Mouse (Mus musculus) forebrain, embryonic 15.5 days (tissue): ENCODE results near the gene Mark2. TPM values are rescaled to one million over a fixed set of nuclear protein-coding genes. Genes with fewer than 3 reads are reported as not detected.

Experiments used
- ATAC-seq: fragments of 200-750 bp; cut with Nextera tagmentation; replicated peaks from 2 replicates; pipeline ENCODE4 v1.8.0; 2017; ENCODE audit warnings: mild to moderate bottlenecking, moderate TSS enrichment, moderate library complexity
- H3K27ac ChIP-seq: fragments of 300-500 bp; sonication (generic); replicated peaks from 2 replicates; pipeline ENCODE4 v1.5.1; 2015; ENCODE audit warnings: mild to moderate bottlenecking, inconsistent platforms
- H3K27me3 ChIP-seq: fragments of 300-500 bp; sonication (generic); 2 replicates; pipeline ENCODE4 v1.6.1; 2015; ENCODE audit warnings: inconsistent platforms
- H3K36me3 ChIP-seq: fragments of 300-500 bp; sonication (generic); 2 replicates; pipeline ENCODE4 v1.6.1; 2015; ENCODE audit warnings: mild to moderate bottlenecking, inconsistent platforms
- H3K4me1 ChIP-seq: fragments of 300-500 bp; sonication (generic); 2 replicates; pipeline ENCODE4 v1.6.1; 2015; ENCODE audit warnings: inconsistent platforms
- H3K4me2 ChIP-seq: fragments of 300-500 bp; sonication (generic); replicated peaks from 2 replicates; pipeline ENCODE4 v1.6.1; 2015; ENCODE audit warnings: mild to moderate bottlenecking, inconsistent platforms
- H3K4me3 ChIP-seq: fragments of 300-500 bp; sonication (generic); 2 replicates; pipeline ENCODE4 v1.5.1; 2015; ENCODE audit warnings: mild to moderate bottlenecking, inconsistent platforms
- H3K9ac ChIP-seq: fragments of 300-500 bp; sonication (generic); replicated peaks from 2 replicates; pipeline ENCODE4 v1.6.1; 2015; ENCODE audit warnings: mild to moderate bottlenecking, inconsistent platforms
- H3K9me3 ChIP-seq: fragments of 300-500 bp; sonication (generic); 2 replicates; pipeline ENCODE4 v1.6.1; 2016; ENCODE audit warnings: inconsistent platforms
- WGBS: fragments of 180-500 bp; shearing (Covaris S2); methylation state at CpG from one replicate; pipeline ENCODE4 v1.1.7; 2015; ENCODE audit warnings: mixed read lengths; 5-methylcytosine and 5-hydroxymethylcytosine counted together
- polyA plus RNA-seq: library from polyadenylated mRNA; unstranded; fragments of >200 nt; fragmentation: Nextera tagmentation; extraction: Ambion mirVana; gene quantifications from 2 replicates; pipeline ENCODE4 v1.2.1, GENCODE M21; 2015

Mark2 gene
- polyA plus RNA-seq, 1 experiment from 2014 or later, result 52.8 TPM

DNA sequence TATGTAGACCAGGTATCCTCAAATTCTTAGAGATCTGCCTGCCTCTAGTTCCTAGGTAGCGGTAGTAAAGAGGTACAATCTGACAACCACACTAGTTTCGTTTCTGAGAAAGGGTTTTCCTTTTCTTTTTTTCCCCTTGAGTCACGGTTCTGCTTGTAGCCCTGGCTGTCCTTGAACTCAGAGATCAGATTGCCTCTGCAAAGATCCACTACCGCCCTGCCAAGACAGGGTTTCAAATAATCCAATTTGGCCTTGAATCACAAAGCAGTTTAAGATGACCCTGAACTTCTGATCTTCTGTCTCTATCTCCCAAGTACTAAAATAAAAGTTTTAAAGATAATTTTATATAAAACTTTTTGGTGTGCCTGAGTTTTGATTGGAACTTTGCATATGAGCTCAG, 23.9 kb downstream of the Mark2 start:
- no peaks in the 10 kb centered on the region for H3K9me3 ChIP-seq
- ATAC-seq, result no peak
- WGBS, result 90% methylated on average over 4 of the region's 4 CpGs

DNA sequence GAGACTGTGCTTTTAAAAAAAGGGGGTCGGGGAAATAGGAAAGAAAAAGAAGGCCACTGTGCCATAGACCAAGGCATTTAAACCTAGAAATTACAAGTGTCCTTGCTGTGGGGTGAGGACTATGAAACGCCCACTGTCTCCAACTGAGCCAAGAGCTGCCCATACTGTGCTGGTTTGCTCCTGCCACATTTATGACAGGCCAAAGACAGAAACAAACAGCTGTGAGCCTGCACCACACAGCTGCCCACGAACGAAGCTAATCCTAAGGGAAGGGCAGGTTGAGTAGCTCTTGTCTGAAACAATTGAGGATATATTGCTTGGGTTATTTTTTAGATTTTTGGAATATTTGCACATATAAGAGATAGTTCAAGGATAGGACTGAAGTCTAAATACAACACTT, 24.8 kb downstream of the Mark2 start:
- H3K36me3 ChIP-seq, result no peaks in the 10 kb centered on the region
- ATAC-seq, result no peak
- no peak overlapping the region for H3K9ac ChIP-seq
- no peaks in the 10 kb centered on the region for H3K9me3 ChIP-seq
- H3K4me2 ChIP-seq, result no peak overlapping the region
- WGBS, result 85% methylated on average over 4 of the region's 4 CpGs
- no peak overlapping the region for H3K27ac ChIP-seq
- H3K27me3 ChIP-seq, result no peaks in the 10 kb centered on the region
- peaks cover 27% of the 10 kb centered on the region for H3K4me1 ChIP-seq
- H3K4me3 ChIP-seq, result no peak overlapping the region

More for the DNA sequence above, 23.9 kb downstream of the Mark2 start:
- Histone ChIP-seq H3K36me3 (no peaks in the 10 kb centered on the region), H3K27me3 (no peaks in the 10 kb centered on the region), H3K9ac (no peak overlapping the region), H3K4me2 (no peak overlapping the region), H3K27ac (no peak overlapping the region), H3K4me3 (no peak overlapping the region), H3K4me1 (peaks cover 23% of the 10 kb centered on the region)

DNA sequence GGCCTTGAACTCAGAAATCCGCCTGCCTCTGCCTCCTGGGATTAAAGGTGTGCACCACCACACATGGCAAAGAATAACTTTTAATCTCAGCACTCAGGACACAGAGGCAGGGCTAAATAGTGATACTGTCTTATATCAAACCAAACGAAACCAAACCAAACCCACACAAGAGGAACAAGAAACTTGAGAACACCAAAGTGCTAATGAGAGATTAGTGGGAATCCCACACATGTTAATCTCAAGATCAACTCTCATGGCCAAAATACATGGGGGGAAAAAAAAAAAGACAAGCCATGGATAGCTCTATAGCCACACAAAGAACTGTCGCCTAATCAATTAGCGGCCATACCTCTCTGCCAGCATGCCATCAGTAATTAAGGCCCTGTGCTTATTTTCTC, 26.1 kb downstream of the Mark2 start:
- 43% methylated on average over 4 of the region's 4 CpGs for WGBS
- Histone ChIP-seq H3K9ac (no peak overlapping the region), H3K9me3 (no peaks in the 10 kb centered on the region), H3K27me3 (no peaks in the 10 kb centered on the region), H3K36me3 (no peaks in the 10 kb centered on the region), H3K4me3 (no peak overlapping the region), H3K27ac (peak overlapping the region; percentile 57), H3K4me1 (peaks cover 38% of the 10 kb centered on the region), H3K4me2 (no peak overlapping the region)
- ATAC-seq, result no peak

DNA sequence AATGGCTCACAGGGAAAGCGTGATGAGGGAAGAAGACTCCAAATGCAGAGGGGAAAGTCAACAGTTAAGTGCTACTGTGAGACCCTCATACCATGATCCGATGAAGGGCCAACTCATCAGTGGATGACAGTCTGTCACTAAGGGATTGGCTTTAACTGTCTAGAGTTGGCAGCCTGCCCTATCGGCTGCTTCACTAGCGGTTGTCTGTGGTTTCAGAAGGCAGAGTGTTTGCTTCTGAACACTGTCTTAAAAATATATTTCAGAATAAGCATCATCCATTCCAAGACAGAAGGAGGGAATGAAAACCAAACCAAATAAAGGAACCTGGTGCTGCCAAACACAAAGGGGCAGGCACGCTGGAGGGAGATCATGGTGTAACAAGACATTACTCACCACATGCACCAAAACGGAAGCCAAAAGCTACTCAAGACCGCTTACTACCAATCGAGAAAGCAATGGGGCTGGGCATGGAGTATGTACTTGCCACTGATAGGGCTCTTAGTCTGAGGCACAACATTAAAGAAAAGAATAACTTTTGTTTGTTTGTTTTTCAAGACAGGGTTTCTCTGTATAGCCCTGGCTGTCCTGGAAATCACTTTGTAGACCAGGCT, 26.6 kb downstream of the Mark2 start:
- H3K4me2 ChIP-seq, result no peak overlapping the region
- WGBS, result 61% methylated on average over 8 of the region's 8 CpGs
- H3K27me3 ChIP-seq, result no peaks in the 10 kb centered on the region
- peaks cover 43% of the 10 kb centered on the region for H3K4me1 ChIP-seq
- ATAC-seq, result 0 out of 2 replicates have a peak, but pooled peaks have one; percentile 19
- H3K4me3 ChIP-seq, result no peak overlapping the region
- H3K36me3 ChIP-seq, result no peaks in the 10 kb centered on the region
- H3K27ac ChIP-seq, result peak overlapping the region; percentile 57; the same call in 1 of the 2 replicates
- no peak overlapping the region for H3K9ac ChIP-seq
- no peaks in the 10 kb centered on the region for H3K9me3 ChIP-seq

DNA sequence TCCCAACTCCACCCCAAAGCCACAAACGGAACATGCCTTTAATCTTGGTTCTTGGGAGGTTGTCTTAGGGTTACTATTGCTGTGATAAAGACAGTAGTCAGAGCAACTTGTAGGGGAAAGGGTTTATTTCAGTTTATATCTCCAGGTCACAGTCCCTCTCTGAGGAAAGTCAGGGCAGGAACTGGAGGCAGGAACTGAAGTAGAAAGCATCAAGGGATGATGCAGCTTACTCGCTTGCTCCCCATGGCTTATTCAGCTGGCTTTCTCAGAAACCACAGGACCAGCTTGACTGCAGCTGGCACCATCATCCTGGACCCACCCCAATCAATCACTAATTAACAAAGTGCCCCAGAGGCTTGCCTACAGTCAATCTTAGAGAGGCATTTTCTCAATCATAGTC, 28.0 kb downstream of the Mark2 start:
- ATAC-seq, result no peak
- peaks cover 54% of the 10 kb centered on the region for H3K4me1 ChIP-seq
- H3K9ac ChIP-seq, result no peak overlapping the region
- no peaks in the 10 kb centered on the region for H3K36me3 ChIP-seq
- H3K27ac ChIP-seq, result no peak overlapping the region
- no peak overlapping the region for H3K4me2 ChIP-seq
- no peak overlapping the region for H3K4me3 ChIP-seq
- no peaks in the 10 kb centered on the region for H3K27me3 ChIP-seq
- 83% methylated on average over 2 of the region's 2 CpGs for WGBS
- H3K9me3 ChIP-seq, result no peaks in the 10 kb centered on the region

DNA sequence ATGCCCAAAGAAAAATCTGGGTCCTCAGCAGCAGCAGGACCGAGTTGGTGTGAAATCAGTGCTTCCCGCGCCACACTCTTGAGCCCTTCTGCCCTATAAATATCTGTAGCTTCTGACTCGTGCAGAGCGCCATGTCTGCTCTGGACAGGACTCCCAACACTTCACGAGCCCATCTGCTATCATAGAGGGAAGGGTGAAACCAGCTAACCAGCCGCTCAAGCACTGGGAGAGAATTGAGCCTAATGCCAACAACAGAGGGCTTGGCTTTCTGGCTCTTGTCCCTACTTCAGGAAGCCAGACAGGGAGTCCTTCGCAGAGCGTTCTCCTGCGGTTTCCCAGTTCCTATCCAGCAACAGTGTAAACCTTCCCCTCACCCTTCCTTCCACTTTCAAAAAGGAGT, 30.4 kb downstream of the Mark2 start:
- Histone ChIP-seq H3K4me3 (no peak overlapping the region), H3K9ac (no peak overlapping the region), H3K36me3 (no peaks in the 10 kb centered on the region), H3K27ac (peak overlapping the region; percentile 41), H3K27me3 (no peaks in the 10 kb centered on the region), H3K4me1 (peaks cover 61% of the 10 kb centered on the region), H3K4me2 (no peak overlapping the region; the same call in 1 of the 2 replicates), H3K9me3 (no peaks in the 10 kb centered on the region)
- 38% methylated on average over 10 of the region's 10 CpGs for WGBS
- ATAC-seq, result no peak

DNA sequence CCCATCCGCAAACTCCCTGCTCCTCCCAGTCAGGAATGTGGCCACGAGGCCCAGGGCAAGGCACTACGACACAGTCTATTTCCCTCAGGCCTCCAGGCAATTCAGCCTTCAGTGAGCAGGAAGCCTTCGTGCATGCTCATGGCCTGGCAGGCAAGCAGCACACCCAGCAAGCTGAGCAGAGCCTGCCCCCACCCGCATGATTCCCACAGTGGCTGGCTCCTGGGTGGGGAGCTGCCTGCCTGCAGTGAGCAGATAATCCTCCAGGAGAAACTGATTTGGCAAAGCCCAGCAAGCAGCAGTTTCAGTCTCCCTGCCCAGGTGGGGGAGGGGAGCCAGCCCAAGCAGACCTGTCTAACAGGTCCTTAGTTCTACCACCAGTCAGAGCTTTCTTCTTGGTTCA, 31.0 kb downstream of the Mark2 start:
- H3K27ac ChIP-seq, result peak overlapping the region; percentile 41

DNA sequence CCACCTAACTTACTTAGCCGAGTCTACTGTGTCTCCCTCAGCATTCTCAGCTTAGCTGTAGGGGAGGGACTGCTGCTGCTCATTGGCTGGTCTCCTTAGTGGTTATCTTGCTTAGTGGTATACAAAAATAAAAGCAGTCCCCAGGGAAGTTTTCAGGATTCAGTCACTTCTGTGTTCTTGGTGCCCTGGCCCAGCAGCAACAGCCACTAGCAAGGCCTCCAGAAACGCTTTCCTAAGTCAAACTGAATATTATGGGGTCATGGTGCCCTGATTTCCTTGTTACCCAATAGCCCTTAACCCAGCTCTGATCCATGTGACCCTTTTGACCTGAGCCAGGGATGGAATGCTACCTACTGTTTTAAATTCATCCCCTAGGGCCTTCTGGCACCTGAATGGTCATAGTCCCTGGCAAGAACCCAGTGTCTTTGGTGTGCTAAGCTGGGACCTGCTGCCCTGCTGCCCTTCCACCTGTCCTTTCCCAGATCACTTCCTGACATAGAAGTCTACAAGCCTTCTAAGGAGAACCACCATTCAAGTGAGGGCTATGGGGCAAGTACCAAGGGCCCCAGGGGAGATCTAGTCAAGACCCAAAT, 31.8 kb downstream of the Mark2 start:
- Histone ChIP-seq H3K9ac (no peak overlapping the region), H3K9me3 (no peaks in the 10 kb centered on the region), H3K27ac (no peak overlapping the region), H3K27me3 (no peaks in the 10 kb centered on the region), H3K4me2 (no peak overlapping the region), H3K36me3 (no peaks in the 10 kb centered on the region), H3K4me3 (no peak overlapping the region), H3K4me1 (peaks cover 46% of the 10 kb centered on the region)
- no peak for ATAC-seq
- WGBS, result 85% methylated on average over 2 of the region's 2 CpGs

More for the DNA sequence above, 31.0 kb downstream of the Mark2 start:
- Histone ChIP-seq H3K9ac (no peak overlapping the region), H3K36me3 (no peaks in the 10 kb centered on the region), H3K4me2 (no peak overlapping the region), H3K4me3 (no peak overlapping the region), H3K9me3 (no peaks in the 10 kb centered on the region), H3K27me3 (no peaks in the 10 kb centered on the region), H3K4me1 (peaks cover 55% of the 10 kb centered on the region)
- 28% methylated on average over 5 of the region's 5 CpGs for whole genome bisulfite sequencing
- no peak for ATAC-seq

DNA sequence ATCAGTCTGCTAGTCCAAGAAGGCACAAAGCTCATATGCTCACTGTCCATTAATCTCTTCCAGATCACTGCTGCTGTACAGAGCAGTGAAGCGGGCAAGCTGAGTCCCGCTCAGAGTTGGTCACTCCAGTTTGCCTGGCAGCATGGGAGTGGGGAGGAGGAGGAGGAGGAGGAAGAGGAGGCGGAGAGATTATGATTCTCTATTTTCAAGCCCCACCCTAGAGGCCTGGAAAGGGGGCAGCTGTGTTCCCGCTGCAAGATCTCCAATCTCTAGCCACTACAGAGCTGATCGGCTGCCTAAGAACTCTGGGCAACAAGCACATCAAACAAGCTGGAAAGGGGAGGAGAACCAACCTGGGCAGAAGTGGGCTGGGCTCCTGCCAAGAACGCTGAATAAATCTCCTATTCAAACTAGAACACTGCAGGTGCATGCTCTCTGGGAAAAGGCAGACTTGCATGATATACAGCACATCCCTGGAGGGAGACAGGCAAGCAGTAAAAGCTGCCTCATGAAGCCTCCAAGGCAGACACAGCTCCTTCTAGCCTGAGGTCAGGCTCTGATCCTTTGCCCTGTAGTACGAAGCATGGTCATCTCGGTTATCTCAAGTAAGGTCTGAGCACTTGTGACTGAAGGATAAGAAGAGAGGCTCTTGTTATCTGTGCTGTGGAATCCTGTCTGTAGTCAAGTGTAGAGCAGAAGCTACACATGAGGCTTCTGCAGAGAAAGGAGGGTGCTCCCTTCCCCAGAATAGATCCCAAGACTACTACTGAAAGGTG, 33.5 kb downstream of the Mark2 start:
- WGBS, result 27% methylated on average over 8 of the region's 8 CpGs
- no peaks in the 10 kb centered on the region for H3K9me3 ChIP-seq
- H3K4me1 ChIP-seq, result peaks cover 42% of the 10 kb centered on the region
- H3K9ac ChIP-seq, result 0 out of 2 replicates have a peak overlapping the region, but pooled peaks have one; percentile 9
- peak overlapping the region; percentile 52 for H3K27ac ChIP-seq
- no peaks in the 10 kb centered on the region for H3K27me3 ChIP-seq
- peak; percentile 29; the same call in 1 of the 2 replicates for ATAC-seq
- no peaks in the 10 kb centered on the region for H3K36me3 ChIP-seq
- H3K4me3 ChIP-seq, result no peak overlapping the region
- H3K4me2 ChIP-seq, result no peak overlapping the region

DNA sequence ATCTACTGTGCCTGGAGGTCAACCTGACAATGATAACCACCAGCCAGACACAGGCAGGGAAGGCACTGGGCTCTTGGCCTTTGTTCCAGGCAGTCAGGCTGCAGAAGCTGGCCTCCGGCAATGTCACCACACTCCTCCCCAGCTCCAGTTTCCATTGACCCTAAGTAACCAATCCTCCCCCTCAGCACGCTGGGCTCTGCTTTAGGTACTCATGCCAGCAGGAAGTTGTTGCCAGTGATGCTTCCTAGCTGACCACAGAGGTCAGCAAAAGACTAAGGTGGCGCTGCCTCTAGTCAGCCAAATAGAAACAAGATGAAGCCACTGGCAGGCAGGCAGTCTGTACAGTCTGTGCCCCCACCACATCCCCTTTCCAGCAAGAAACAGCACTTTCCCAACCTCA, 34.7 kb downstream of the Mark2 start:
- no peak for ATAC-seq
- Histone ChIP-seq H3K4me1 (peaks cover 40% of the 10 kb centered on the region), H3K4me2 (no peak overlapping the region), H3K27ac (no peak overlapping the region), H3K27me3 (no peaks in the 10 kb centered on the region), H3K9ac (no peak overlapping the region), H3K9me3 (no peaks in the 10 kb centered on the region), H3K36me3 (no peaks in the 10 kb centered on the region), H3K4me3 (no peak overlapping the region)
- WGBS, result 69% methylated on average over 3 of the region's 3 CpGs

DNA sequence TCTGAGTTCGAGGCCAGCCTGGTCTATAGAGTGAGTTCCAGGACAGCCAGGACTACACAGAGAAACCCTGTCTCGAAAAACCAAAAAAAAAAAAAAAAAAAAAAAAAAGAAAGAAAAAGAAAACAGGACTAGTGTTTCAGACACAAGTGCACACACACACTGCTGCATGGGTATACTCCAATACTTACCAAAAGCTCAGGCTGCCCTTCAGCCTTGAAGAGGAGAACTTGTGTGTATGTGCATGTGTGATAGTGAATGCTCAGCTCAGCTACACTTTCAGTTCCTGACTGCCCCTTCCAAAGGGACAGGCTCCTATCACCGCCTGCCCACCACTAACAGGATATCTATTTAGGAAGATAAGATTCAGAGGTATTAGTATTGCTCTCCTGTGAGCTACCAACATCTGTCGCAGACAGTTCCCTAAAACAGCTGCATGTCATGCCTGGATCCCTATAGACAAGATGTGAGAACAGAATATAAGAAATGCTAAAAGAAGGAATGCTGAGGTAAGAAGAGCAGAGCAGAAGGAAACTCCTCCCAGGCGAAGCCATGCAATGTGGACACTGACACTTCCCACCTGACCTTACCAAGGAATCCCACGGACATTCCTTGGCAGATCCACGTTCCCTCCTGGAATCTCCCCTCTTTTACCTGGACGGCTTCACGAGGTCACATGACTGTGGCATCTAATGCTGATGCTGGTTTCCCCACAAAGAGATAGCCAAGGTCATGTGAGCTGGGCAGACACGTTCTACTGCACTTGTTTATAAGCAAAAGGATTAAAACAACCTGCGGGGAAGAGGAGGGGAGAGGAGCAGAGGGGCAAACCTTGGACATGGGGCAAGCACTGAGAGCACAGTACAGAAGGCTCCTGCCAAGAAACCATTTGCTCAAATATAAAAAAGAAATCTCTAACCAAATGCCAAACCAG, 36.0 kb downstream of the Mark2 start:
- peaks cover 28% of the 10 kb centered on the region for H3K4me1 ChIP-seq
- no peak overlapping the region for H3K4me3 ChIP-seq
- ATAC-seq, result no peak
- H3K27ac ChIP-seq, result no peak overlapping the region
- no peak overlapping the region for H3K9ac ChIP-seq
- WGBS, result 86% methylated on average over 10 of the region's 11 CpGs
- no peaks in the 10 kb centered on the region for H3K27me3 ChIP-seq
- no peaks in the 10 kb centered on the region for H3K36me3 ChIP-seq
- no peak overlapping the region for H3K4me2 ChIP-seq
- H3K9me3 ChIP-seq, result no peaks in the 10 kb centered on the region
